Mouse (Mus musculus) midbrain, embryonic 14.5 days (tissue): ENCODE results near the gene Azin2. TPM values are rescaled to one million over a fixed set of nuclear protein-coding genes. Genes with fewer than 3 reads are reported as not detected.

Experiments used
- ATAC-seq: fragments of 200-750 bp; cut with Nextera tagmentation; 2 replicates; pipeline ENCODE4 v1.8.0; 2017; ENCODE audit warnings: moderate number of reproducible peaks, moderate library complexity; ENCODE audit not compliant: low FRiP score, low TSS enrichment
- DNase-seq: peaks from one replicate; pipeline ENCODE4 v3.0.0-alpha.2; 2015
- H3K27ac ChIP-seq: fragments of 300-500 bp; sonication (generic); replicated peaks from 2 replicates; pipeline ENCODE4 v1.5.1; 2014; ENCODE audit warnings: mild to moderate bottlenecking, low read depth, low read length, moderate library complexity
- H3K27me3 ChIP-seq: fragments of 300-500 bp; sonication (generic); 2 replicates; pipeline ENCODE4 v1.6.1; 2014; ENCODE audit warnings: low read length, control low read depth, mixed read lengths; ENCODE audit not compliant: control insufficient read depth, insufficient read depth
- H3K36me3 ChIP-seq: fragments of 300-500 bp; sonication (generic); 2 replicates; pipeline ENCODE4 v1.6.1; 2014; ENCODE audit warnings: low read length, control low read depth; ENCODE audit not compliant: control insufficient read depth, insufficient read depth
- H3K4me1 ChIP-seq: fragments of 300-500 bp; sonication (generic); 2 replicates; pipeline ENCODE4 v1.6.1; 2014; ENCODE audit warnings: mild to moderate bottlenecking, antibody characterized with exemption, low read length, control low read depth; ENCODE audit not compliant: control insufficient read depth, insufficient read depth
- H3K4me2 ChIP-seq: fragments of 300-500 bp; sonication (generic); 2 replicates; pipeline ENCODE4 v1.6.1; 2014; ENCODE audit warnings: mild to moderate bottlenecking, low read length, moderate library complexity
- H3K4me3 ChIP-seq: fragments of 300-500 bp; sonication (generic); replicated peaks from 2 replicates; pipeline ENCODE4 v1.5.1; 2014; ENCODE audit warnings: low read depth, low read length
- H3K9ac ChIP-seq: fragments of 300-500 bp; sonication (generic); replicated peaks from 2 replicates; pipeline ENCODE4 v1.6.1; 2014; ENCODE audit warnings: mild to moderate bottlenecking, low read length, moderate library complexity
- H3K9me3 ChIP-seq: fragments of 300-500 bp; sonication (generic); 2 replicates; pipeline ENCODE4 v1.6.1; 2016; ENCODE audit warnings: low read length, control low read depth, mixed read lengths; ENCODE audit not compliant: control insufficient read depth
- WGBS: fragments of 180-500 bp; shearing (Covaris S2); extraction: QIAGEN DNeasy Blood & Tissue Kit; methylation state at CpG from one replicate; pipeline ENCODE4 v1.1.7; 2014; 5-methylcytosine and 5-hydroxymethylcytosine counted together
- polyA plus RNA-seq: library from polyadenylated mRNA; unstranded; fragments of >200 nt; fragmentation: Nextera tagmentation; extraction: Ambion mirVana; gene quantifications from 2 replicates; pipeline ENCODE4 v1.2.1, GENCODE M21; 2014

The Azin2 gene
- polyA plus RNA-seq, 1 experiment from 2014 or later: 18.0 TPM

GRCm38 (mm10) chr4:128913794-128914193 lies 48.4 kb downstream of the Azin2 start:
- Histone ChIP-seq H3K27ac (no peak overlapping the region), H3K4me1 (no peaks in the 10 kb centered on the region), H3K27me3 (no peaks in the 10 kb centered on the region), H3K9me3 (no peaks in the 10 kb centered on the region), H3K36me3 (peaks cover 22% of the 10 kb centered on the region), H3K4me3 (no peak overlapping the region), H3K4me2 (no peak overlapping the region), H3K9ac (no peak overlapping the region)
- no peak for DNase-seq
- no peak for ATAC-seq
- 31% methylated on average over 4 of the region's 4 CpGs for WGBS

- Histone ChIP-seq H3K27me3 (no peaks in the 10 kb centered on the region), H3K4me1 (no peaks in the 10 kb centered on the region), H3K27ac (no peak overlapping the region), H3K36me3 (peaks cover 22% of the 10 kb centered on the region), H3K4me3 (no peak overlapping the region), H3K4me2 (no peak overlapping the region), H3K9ac (no peak overlapping the region), H3K9me3 (no peaks in the 10 kb centered on the region)
- DNase-seq (no peak), ATAC-seq (no peak)
- WGBS: 91% methylated on average over 10 of the region's 10 CpGs
Measured at GRCm38 (mm10) chr4:128912085-128912484, 50.2 kb downstream of the Azin2 start.

GRCm38 (mm10) chr4:128910276-128911063 lies 51.8 kb downstream of the Azin2 start:
- no peak for ATAC-seq
- no peak for DNase-seq
- 82% methylated on average over 8 of the region's 8 CpGs for WGBS

GRCm38 (mm10) chr4:128909378-128909831 lies 52.8 kb downstream of the Azin2 start:
- ATAC-seq (no peak), DNase-seq (no peak)
- H3K4me3 ChIP-seq: no peak overlapping the region
- no peak overlapping the region for H3K9ac ChIP-seq
- WGBS: 74% methylated on average over 14 of the region's 14 CpGs
- no peaks in the 10 kb centered on the region for H3K9me3 ChIP-seq
- no peaks in the 10 kb centered on the region for H3K4me1 ChIP-seq
- no peaks in the 10 kb centered on the region for H3K27me3 ChIP-seq
- no peak overlapping the region for H3K4me2 ChIP-seq
- H3K27ac ChIP-seq: no peak overlapping the region
- H3K36me3 ChIP-seq: peaks cover 26% of the 10 kb centered on the region

More at GRCm38 (mm10) chr4:128910276-128911063, 51.8 kb downstream of the Azin2 start:
- no peaks in the 10 kb centered on the region for H3K9me3 ChIP-seq
- H3K9ac ChIP-seq: no peak overlapping the region
- H3K27me3 ChIP-seq: no peaks in the 10 kb centered on the region
- H3K4me1 ChIP-seq: no peaks in the 10 kb centered on the region
- no peak overlapping the region for H3K4me2 ChIP-seq
- H3K36me3 ChIP-seq: peaks cover 26% of the 10 kb centered on the region
- no peak overlapping the region for H3K27ac ChIP-seq
- no peak overlapping the region for H3K4me3 ChIP-seq

- DNase-seq (peak; percentile 83), ATAC-seq (no peak)
- Histone ChIP-seq H3K27ac (no peak overlapping the region), H3K4me2 (no peak overlapping the region), H3K27me3 (no peaks in the 10 kb centered on the region), H3K36me3 (peaks cover 26% of the 10 kb centered on the region), H3K4me3 (no peak overlapping the region), H3K9me3 (no peaks in the 10 kb centered on the region), H3K4me1 (peaks cover 4% of the 10 kb centered on the region; the same call in 1 of the 2 replicates), H3K9ac (no peak overlapping the region)
- 65% methylated on average over 24 of the region's 24 CpGs for WGBS
Measured at GRCm38 (mm10) chr4:128908586-128909377, 53.5 kb downstream of the Azin2 start.

- H3K36me3 ChIP-seq: peaks cover 38% of the 10 kb centered on the region
- WGBS: 76% methylated on average over 12 of the region's 12 CpGs
- no peak overlapping the region for H3K27ac ChIP-seq
Measured at GRCm38 (mm10) chr4:128907238-128907968, 54.8 kb downstream of the Azin2 start.

GRCm38 (mm10) chr4:128906757-128907156 lies 55.5 kb downstream of the Azin2 start:
- Histone ChIP-seq H3K4me1 (peaks cover 4% of the 10 kb centered on the region; the same call in 1 of the 2 replicates), H3K27me3 (no peaks in the 10 kb centered on the region), H3K4me3 (no peak overlapping the region), H3K27ac (no peak overlapping the region), H3K4me2 (no peak overlapping the region), H3K9ac (no peak overlapping the region), H3K9me3 (no peaks in the 10 kb centered on the region), H3K36me3 (peaks cover 40% of the 10 kb centered on the region)
- 49% methylated on average over 8 of the region's 8 CpGs for WGBS
- ATAC-seq (no peak), DNase-seq (no peak)

More at GRCm38 (mm10) chr4:128907238-128907968, 54.8 kb downstream of the Azin2 start:
- ATAC-seq (no peak), DNase-seq (no peak)
- H3K9ac ChIP-seq: no peak overlapping the region
- H3K27me3 ChIP-seq: no peaks in the 10 kb centered on the region
- H3K4me1 ChIP-seq: peaks cover 4% of the 10 kb centered on the region; the same call in 1 of the 2 replicates
- H3K9me3 ChIP-seq: no peaks in the 10 kb centered on the region
- H3K4me3 ChIP-seq: no peak overlapping the region
- H3K4me2 ChIP-seq: no peak overlapping the region

GRCm38 (mm10) chr4:128905251-128905650 lies 57.0 kb downstream of the Azin2 start:
- Histone ChIP-seq H3K9ac (no peak overlapping the region), H3K9me3 (no peaks in the 10 kb centered on the region), H3K36me3 (peaks cover 36% of the 10 kb centered on the region), H3K27me3 (no peaks in the 10 kb centered on the region), H3K4me2 (no peak overlapping the region), H3K27ac (no peak overlapping the region), H3K4me3 (no peak overlapping the region), H3K4me1 (peaks cover 4% of the 10 kb centered on the region; the same call in 1 of the 2 replicates)
- ATAC-seq (no peak), DNase-seq (no peak)
- WGBS: 31% methylated on average over 8 of the region's 8 CpGs
